Mouse (Mus musculus): ENCODE results near the gene Lum. TPM values are rescaled to one million over a fixed set of nuclear protein-coding genes. Genes with fewer than 3 reads are reported as not detected.

Gene Lum
- polyA plus RNA-seq (2015; fragmentation: Nextera tagmentation; extraction: Ambion mirVana), result 15.4 and 16.7 TPM in 2 replicates

DNA sequence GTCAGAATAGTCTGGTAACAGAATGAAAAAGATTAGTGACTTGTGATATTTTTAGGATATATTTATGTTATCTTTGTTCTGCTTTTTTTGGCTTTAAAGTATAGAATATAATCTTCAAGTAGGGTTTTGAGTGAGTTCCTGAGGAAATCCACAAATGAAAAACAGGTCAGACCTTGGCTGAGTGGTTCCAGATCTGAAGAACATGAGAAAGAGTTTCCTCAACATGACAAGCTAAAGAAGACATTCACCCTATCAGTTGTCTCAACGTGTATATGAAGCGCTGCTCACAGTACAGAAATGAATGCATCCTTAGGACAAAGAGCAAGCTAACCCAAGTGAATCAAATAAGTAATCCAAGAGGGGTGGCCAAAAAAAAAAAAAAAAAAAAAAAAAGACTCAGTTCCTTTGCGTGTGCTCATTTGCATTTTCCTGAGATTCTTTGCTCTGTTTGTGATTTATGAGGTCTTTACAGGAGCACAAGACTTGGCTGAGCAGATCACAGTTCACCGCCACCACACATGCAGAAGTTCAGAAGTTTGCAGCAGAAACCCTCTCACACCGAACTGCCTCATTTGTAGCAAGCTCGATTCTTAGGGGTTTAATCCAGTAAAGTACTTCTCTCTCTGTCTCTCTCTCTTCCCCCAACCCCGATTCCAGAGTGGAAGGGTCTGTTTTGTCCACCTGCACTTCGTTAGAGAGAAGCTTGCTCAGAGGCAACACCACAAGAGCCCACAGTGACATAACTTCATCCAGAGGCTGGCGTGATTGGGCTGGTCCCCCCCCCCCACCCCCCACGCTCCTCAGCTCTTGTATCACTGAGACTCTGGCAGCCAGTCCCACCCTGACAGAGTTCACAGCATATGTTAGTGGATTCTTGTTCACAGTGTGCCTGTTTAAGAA lies at the start of gene Lum:
Gene Lum (plus strand): TSS at position 172 of the 900 bp plus-strand sequence.
- no peaks in the 10 kb centered on the region for H3K4me1 ChIP-seq
- no peak within 1 kb of the TSS for H3K4me2 ChIP-seq
- ATAC-seq (replicated peaks), result no peak
- H3K9ac ChIP-seq, result no peak within 1 kb of the TSS
- WGBS, result 69% methylated on average over 10 of the region's 10 CpGs
- no peaks in the 10 kb centered on the region for H3K36me3 ChIP-seq (replicated peaks)
- no peaks in the 10 kb centered on the region for H3K27me3 ChIP-seq (replicated peaks)
- no peaks in the 10 kb centered on the region for H3K9me3 ChIP-seq
- no peak within 1 kb of the TSS for H3K4me3 ChIP-seq
- H3K27ac ChIP-seq, result no peak within 1 kb of the TSS

DNA sequence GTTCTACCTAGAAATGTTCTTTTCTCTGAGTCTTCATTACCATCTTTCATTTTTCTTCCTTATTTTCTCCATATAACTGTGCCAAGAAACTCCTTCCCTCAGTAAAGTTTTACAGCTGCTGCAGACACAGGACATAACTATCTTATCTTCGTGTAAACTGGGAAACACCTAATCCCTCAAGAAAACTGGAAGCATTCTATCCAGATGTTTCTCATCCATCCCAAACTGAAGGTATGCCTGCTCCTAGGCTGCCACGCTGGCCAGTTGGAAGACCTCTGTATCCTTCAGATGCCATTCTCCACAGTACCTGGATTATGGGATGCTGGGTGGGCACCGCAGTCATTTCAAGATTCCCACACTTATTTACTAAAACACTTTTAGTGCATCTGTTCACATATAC lies 41.6 kb upstream of the Lum start:
- 92% methylated on average over 3 of the region's 3 CpGs for WGBS

DNA sequence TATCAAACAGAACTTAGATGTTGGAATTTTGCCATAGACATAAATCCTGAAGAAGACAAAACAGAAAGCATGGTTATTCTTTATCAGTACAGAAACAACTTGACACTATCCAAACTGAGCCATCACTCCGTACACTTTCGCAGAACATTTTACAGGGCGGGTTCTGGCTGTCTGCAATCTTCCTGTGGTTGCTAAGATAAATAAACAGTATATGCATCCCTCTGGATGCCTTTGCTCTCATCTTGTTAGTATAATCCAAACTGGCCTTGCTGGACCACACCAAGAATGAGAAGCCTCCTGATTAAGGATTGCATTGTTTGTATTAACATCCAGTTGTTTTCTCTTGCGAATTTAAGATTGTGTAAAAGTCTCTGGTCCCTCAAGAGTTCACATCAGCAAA lies 29.2 kb upstream of the Lum start:
- H3K9me3 ChIP-seq, result no peaks in the 10 kb centered on the region
- H3K4me3 ChIP-seq, result no peak overlapping the region
- WGBS, result 88% methylated on average over 4 of the region's 4 CpGs
- no peaks in the 10 kb centered on the region for H3K36me3 ChIP-seq (replicated peaks)
- no peak overlapping the region for H3K27ac ChIP-seq
- H3K27me3 ChIP-seq (replicated peaks), result no peaks in the 10 kb centered on the region
- ATAC-seq (replicated peaks), result no peak
- H3K9ac ChIP-seq, result no peak overlapping the region
- H3K4me2 ChIP-seq, result no peak overlapping the region
- no peaks in the 10 kb centered on the region for H3K4me1 ChIP-seq

More for the DNA sequence above, 41.6 kb upstream of the Lum start:
- H3K27ac ChIP-seq, result no peak overlapping the region
- no peaks in the 10 kb centered on the region for H3K36me3 ChIP-seq (replicated peaks)
- no peak for ATAC-seq (replicated peaks)
- no peak overlapping the region for H3K4me2 ChIP-seq
- no peaks in the 10 kb centered on the region for H3K27me3 ChIP-seq (replicated peaks)
- no peak overlapping the region for H3K4me3 ChIP-seq
- no peak overlapping the region for H3K9ac ChIP-seq
- no peaks in the 10 kb centered on the region for H3K9me3 ChIP-seq
- H3K4me1 ChIP-seq, result no peaks in the 10 kb centered on the region

GRCm38 (mm10) chr10:97536921-97537320 lies 28.0 kb upstream of the Lum start:
- Histone ChIP-seq H3K4me3 (no peak overlapping the region), H3K27me3 (replicated peaks) (no peaks in the 10 kb centered on the region), H3K9me3 (no peaks in the 10 kb centered on the region), H3K9ac (no peak overlapping the region), H3K27ac (no peak overlapping the region), H3K36me3 (replicated peaks) (no peaks in the 10 kb centered on the region), H3K4me2 (no peak overlapping the region), H3K4me1 (no peaks in the 10 kb centered on the region)
- 79% methylated on average over 2 of the region's 2 CpGs for WGBS
- ATAC-seq (replicated peaks), result no peak

DNA sequence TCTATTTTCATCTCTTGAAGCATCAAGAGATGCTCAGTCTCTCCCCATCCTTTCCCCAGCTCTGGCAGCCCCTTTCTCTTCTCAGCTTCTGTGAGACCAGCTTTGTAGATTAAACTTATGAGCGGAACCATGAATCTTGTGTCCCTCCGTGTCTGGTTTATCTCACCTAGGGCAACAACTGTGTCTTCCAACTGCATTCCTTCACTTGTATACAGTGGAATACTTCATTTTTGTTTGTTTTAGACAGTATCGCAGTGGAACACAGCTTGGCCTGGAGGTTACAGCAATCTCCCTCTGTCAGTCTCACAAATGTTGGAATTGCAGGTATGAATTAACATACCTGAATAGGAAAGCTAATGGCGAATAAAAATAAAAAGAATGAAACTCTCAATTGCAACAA lies 26.7 kb upstream of the Lum start:
- Histone ChIP-seq H3K4me3 (no peak overlapping the region), H3K27me3 (replicated peaks) (no peaks in the 10 kb centered on the region), H3K4me1 (no peaks in the 10 kb centered on the region), H3K9me3 (no peaks in the 10 kb centered on the region), H3K9ac (no peak overlapping the region), H3K36me3 (replicated peaks) (no peaks in the 10 kb centered on the region), H3K27ac (no peak overlapping the region), H3K4me2 (no peak overlapping the region)
- 91% methylated on average over 4 of the region's 4 CpGs for WGBS
- no peak for ATAC-seq (replicated peaks)

DNA sequence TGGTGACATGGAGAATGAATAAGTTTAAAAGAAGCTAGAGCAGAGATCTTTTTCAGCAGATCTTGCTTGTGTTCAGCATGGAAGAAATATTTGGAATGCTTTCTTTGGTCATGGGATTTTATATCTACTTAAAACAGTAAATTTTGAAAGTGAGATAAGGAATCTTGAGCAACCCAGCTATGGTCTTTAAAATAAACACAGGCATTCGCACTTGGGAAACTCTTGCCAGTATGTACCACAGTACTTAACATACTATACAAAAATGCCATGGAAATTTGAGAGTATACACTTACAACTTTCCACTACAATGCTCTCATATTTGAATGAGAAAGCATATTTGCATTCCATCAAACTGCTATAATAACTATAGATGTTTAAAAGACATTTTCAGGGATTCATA lies 17.2 kb upstream of the Lum start:
- H3K4me2 ChIP-seq, result no peak overlapping the region
- no peak overlapping the region for H3K9ac ChIP-seq
- H3K4me3 ChIP-seq, result no peak overlapping the region
- H3K27me3 ChIP-seq (replicated peaks), result no peaks in the 10 kb centered on the region
- 82% methylated on average over 1 of the region's 1 CpGs for WGBS
- H3K9me3 ChIP-seq, result 0 out of 2 replicates have a peak, but pooled peaks cover 2% of the 10 kb centered on the region
- H3K36me3 ChIP-seq (replicated peaks), result no peaks in the 10 kb centered on the region
- no peak overlapping the region for H3K27ac ChIP-seq
- ATAC-seq (replicated peaks), result no peak
- H3K4me1 ChIP-seq, result no peaks in the 10 kb centered on the region

DNA sequence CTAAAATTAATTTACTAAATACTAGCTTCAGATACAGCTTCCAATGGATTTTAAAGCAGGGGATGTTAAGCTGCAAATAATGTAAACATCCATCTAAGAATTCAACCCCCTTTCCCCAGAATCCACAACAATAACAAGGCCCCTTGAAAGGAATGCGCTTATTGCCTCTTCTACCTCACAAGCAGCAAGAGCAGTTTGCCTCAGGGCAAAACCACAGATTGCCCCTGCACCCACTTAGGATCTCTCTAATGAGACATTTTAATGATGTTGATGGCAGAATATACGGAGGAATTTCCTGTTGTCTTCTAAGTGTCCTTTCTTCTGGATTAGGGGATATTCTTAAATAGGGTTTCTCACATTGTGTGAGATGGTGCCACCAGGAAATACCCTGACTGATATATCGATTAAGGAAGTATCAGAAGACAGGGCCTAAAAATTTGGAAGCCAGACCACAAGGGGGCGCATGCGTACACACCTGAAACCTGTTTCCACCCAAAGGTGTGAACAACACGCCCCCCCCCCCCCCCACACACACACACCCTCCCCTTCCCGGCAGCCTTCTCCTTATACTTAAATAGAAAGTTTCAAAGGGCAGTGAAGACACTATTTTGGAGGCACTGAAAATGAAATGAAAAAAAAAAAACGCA lies 2.7 kb downstream of the Lum start:
- Histone ChIP-seq H3K9ac (no peak overlapping the region), H3K4me2 (no peak overlapping the region), H3K27ac (no peak overlapping the region), H3K36me3 (replicated peaks) (no peaks in the 10 kb centered on the region), H3K4me3 (no peak overlapping the region), H3K9me3 (no peaks in the 10 kb centered on the region), H3K4me1 (no peaks in the 10 kb centered on the region), H3K27me3 (replicated peaks) (no peaks in the 10 kb centered on the region)
- WGBS, result 62% methylated on average over 8 of the region's 8 CpGs
- no peak for ATAC-seq (replicated peaks)

GRCm38 (mm10) chr10:97582543-97583231 lies 17.8 kb downstream of the Lum start:
- ATAC-seq (replicated peaks), result no peak
- Histone ChIP-seq H3K4me3 (no peak overlapping the region), H3K27ac (no peak overlapping the region), H3K27me3 (replicated peaks) (no peaks in the 10 kb centered on the region), H3K4me1 (no peaks in the 10 kb centered on the region), H3K36me3 (replicated peaks) (no peaks in the 10 kb centered on the region), H3K9ac (no peak overlapping the region), H3K4me2 (no peak overlapping the region), H3K9me3 (no peaks in the 10 kb centered on the region)
- WGBS, result 87% methylated on average over 4 of the region's 4 CpGs

GRCm38 (mm10) chr10:97584176-97584575 lies 19.2 kb downstream of the Lum start:
- no peak overlapping the region for H3K4me2 ChIP-seq
- H3K9me3 ChIP-seq, result no peaks in the 10 kb centered on the region
- 64% methylated on average over 3 of the region's 3 CpGs for WGBS
- no peak for ATAC-seq (replicated peaks)
- H3K9ac ChIP-seq, result no peak overlapping the region
- no peaks in the 10 kb centered on the region for H3K36me3 ChIP-seq (replicated peaks)
- no peaks in the 10 kb centered on the region for H3K27me3 ChIP-seq (replicated peaks)
- H3K27ac ChIP-seq, result no peak overlapping the region
- H3K4me3 ChIP-seq, result no peak overlapping the region
- H3K4me1 ChIP-seq, result no peaks in the 10 kb centered on the region

DNA sequence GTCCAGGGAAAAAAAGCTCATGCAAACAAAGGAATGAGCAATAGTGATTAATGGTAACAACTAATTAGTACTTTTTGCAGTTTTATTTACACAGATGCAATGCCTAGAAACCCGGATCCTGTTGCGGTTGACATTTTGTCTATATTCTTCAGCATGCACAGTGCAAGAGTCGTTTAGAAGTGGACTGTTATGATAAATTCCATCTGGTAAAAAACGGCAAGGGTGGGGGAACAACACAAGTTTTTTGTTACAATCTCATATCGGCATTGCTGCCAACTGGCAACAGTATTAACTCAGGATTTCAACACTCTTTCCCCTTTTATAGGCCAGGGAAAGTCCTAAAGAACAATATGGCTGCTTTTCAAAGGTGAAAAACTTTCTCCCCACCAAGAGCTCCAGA lies 22.2 kb downstream of the Lum start:
- WGBS, result 92% methylated on average over 5 of the region's 5 CpGs
- no peaks in the 10 kb centered on the region for H3K36me3 ChIP-seq (replicated peaks)
- H3K4me1 ChIP-seq, result no peaks in the 10 kb centered on the region
- ATAC-seq (replicated peaks), result no peak
- H3K9me3 ChIP-seq, result no peaks in the 10 kb centered on the region
- no peak overlapping the region for H3K4me3 ChIP-seq
- no peaks in the 10 kb centered on the region for H3K27me3 ChIP-seq (replicated peaks)
- no peak overlapping the region for H3K4me2 ChIP-seq
- H3K9ac ChIP-seq, result no peak overlapping the region
- H3K27ac ChIP-seq, result no peak overlapping the region

GRCm38 (mm10) chr10:97589574-97589973 lies 24.6 kb downstream of the Lum start:
- H3K4me3 ChIP-seq, result no peak overlapping the region
- H3K27me3 ChIP-seq (replicated peaks), result no peaks in the 10 kb centered on the region
- no peaks in the 10 kb centered on the region for H3K4me1 ChIP-seq
- no peak overlapping the region for H3K9ac ChIP-seq
- H3K9me3 ChIP-seq, result no peaks in the 10 kb centered on the region
- 87% methylated on average over 6 of the region's 6 CpGs for WGBS
- no peak for ATAC-seq (replicated peaks)
- no peaks in the 10 kb centered on the region for H3K36me3 ChIP-seq (replicated peaks)
- no peak overlapping the region for H3K4me2 ChIP-seq
- H3K27ac ChIP-seq, result no peak overlapping the region

- Histone ChIP-seq H3K9me3 (no peaks in the 10 kb centered on the region), H3K27me3 (replicated peaks) (no peaks in the 10 kb centered on the region), H3K27ac (no peak overlapping the region), H3K4me1 (no peaks in the 10 kb centered on the region), H3K9ac (no peak overlapping the region), H3K4me3 (no peak overlapping the region), H3K4me2 (no peak overlapping the region), H3K36me3 (replicated peaks) (no peaks in the 10 kb centered on the region)
- WGBS, result 64% methylated on average over 3 of the region's 3 CpGs
- no peak for ATAC-seq (replicated peaks)
Observed at GRCm38 (mm10) chr10:97591036-97591435, 26.1 kb downstream of the Lum start.

All from midbrain, embryonic 15.5 days (tissue).